Mouse (Mus musculus): ENCODE data around the gene Nfam1. TPM values are rescaled to one million over a fixed set of nuclear protein-coding genes. Genes with fewer than 3 reads are reported as not detected.

Gene Nfam1
- total RNA-seq, 2 experiments from 2014 or later: 2.6 to 3.1 TPM

- DNase-seq (ENCODE audit: low spot score in 2 of 2): peak in 1 of 2 experiments; percentile 17
- intact Hi-C loops (cut with DNase I): no loop called here
These were observed 9.7 kb upstream of the Nfam1 start for GRCm38 (mm10) chr15:83042655-83043361.

- intact Hi-C loops (cut with DNase I): no loop called here
These were observed 7.0 kb upstream of the Nfam1 start for GRCm38 (mm10) chr15:83040156-83040555.

GRCm38 (mm10) chr15:83038812-83039211 lies 5.7 kb upstream of the Nfam1 start:
- DNase-seq (ENCODE audit: low spot score in 2 of 2): no peak
- intact Hi-C loops (cut with DNase I): loop anchor here (5.0 to 10.0 kb wide), 2 partner anchors 74 to 132 kb away; no protein-coding TSS in a partner anchor

More at GRCm38 (mm10) chr15:83040156-83040555, 7.0 kb upstream of the Nfam1 start:
- no peak for DNase-seq (ENCODE audit: low spot score in 2 of 2)

- intact Hi-C loops (cut with DNase I): loop anchor here (1.0 to 10.0 kb wide), 3 partner anchors 73 to 224 kb away; no protein-coding TSS in a partner anchor
- DNase-seq (ENCODE audit: low spot score in 2 of 2): peak; percentile 85 to 86
These were observed 4.8 kb upstream of the Nfam1 start for GRCm38 (mm10) chr15:83037755-83038483.

- peak; percentile 38 to 47 for DNase-seq (ENCODE audit: low spot score in 2 of 2)
- intact Hi-C loops (cut with DNase I): loop anchor here (1.0 to 10.0 kb wide), 3 partner anchors 72 to 223 kb away; no protein-coding TSS in a partner anchor
These were observed 3.9 kb upstream of the Nfam1 start for GRCm38 (mm10) chr15:83036900-83037519.

GRCm38 (mm10) chr15:83036089-83036488 lies 3.0 kb upstream of the Nfam1 start:
- DNase-seq (ENCODE audit: low spot score in 2 of 2): no peak
- intact Hi-C loops (cut with DNase I): loop anchor here (5.0 to 10.0 kb wide), 2 partner anchors 71 to 129 kb away; no protein-coding TSS in a partner anchor

GRCm38 (mm10) chr15:83034275-83034977 lies 1.3 kb upstream of the Nfam1 start:
- intact Hi-C loops (cut with DNase I): loop anchor here (5.0 to 10.0 kb wide), 2 partner anchors 47 to 70 kb away; partner anchors contain the start of gene Tcf20
- DNase-seq (ENCODE audit: low spot score in 2 of 2): peak; percentile 54

GRCm38 (mm10) chr15:83030884-83031283 lies 2.2 kb downstream of the Nfam1 start:
- intact Hi-C loops (cut with DNase I): loop anchor here (5.0 to 10.0 kb wide), 2 partner anchors 44 to 66 kb away; partner anchors contain the start of gene Tcf20

GRCm38 (mm10) chr15:83029725-83030718 lies 3.1 kb downstream of the Nfam1 start:
- intact Hi-C loops (cut with DNase I): loop anchor here (5.0 to 10.0 kb wide), 2 partner anchors 43 to 65 kb away; partner anchors contain the start of gene Tcf20
- DNase-seq (ENCODE audit: low spot score in 2 of 2): no peak

More at GRCm38 (mm10) chr15:83030884-83031283, 2.2 kb downstream of the Nfam1 start:
- DNase-seq (ENCODE audit: low spot score in 2 of 2): no peak

- intact Hi-C loops (cut with DNase I): no loop called here
- no peak for DNase-seq (ENCODE audit: low spot score in 2 of 2)
These were observed 7.0 kb downstream of the Nfam1 start for GRCm38 (mm10) chr15:83026129-83026528.

GRCm38 (mm10) chr15:83025041-83025760 lies 7.9 kb downstream of the Nfam1 start:
- intact Hi-C loops (cut with DNase I): no loop called here
- DNase-seq (ENCODE audit: low spot score in 2 of 2): no peak

GRCm38 (mm10) chr15:83022947-83023346 lies 10.2 kb downstream of the Nfam1 start:
- no peak for DNase-seq (ENCODE audit: low spot score in 2 of 2)
- intact Hi-C loops (cut with DNase I): no loop called here

GRCm38 (mm10) chr15:83010990-83011664 lies 22.0 kb downstream of the Nfam1 start:
- DNase-seq (ENCODE audit: low spot score in 2 of 2): peak; percentile 78
- intact Hi-C loops (cut with DNase I): no loop called here

GRCm38 (mm10) chr15:83010423-83010822 lies 22.7 kb downstream of the Nfam1 start:
- no peak for DNase-seq (ENCODE audit: low spot score in 2 of 2)
- intact Hi-C loops (cut with DNase I): no loop called here

GRCm38 (mm10) chr15:83009532-83009931 lies 23.6 kb downstream of the Nfam1 start:
- intact Hi-C loops (cut with DNase I): no loop called here
- DNase-seq (ENCODE audit: low spot score in 2 of 2): no peak

- DNase-seq (ENCODE audit: low spot score in 2 of 2): no peak
- intact Hi-C loops (cut with DNase I): no loop called here
These were observed 24.2 kb downstream of the Nfam1 start for GRCm38 (mm10) chr15:83008761-83009423.

Data from left cerebral cortex, postnatal 36 days (tissue).